In the genomic region with DNA sequence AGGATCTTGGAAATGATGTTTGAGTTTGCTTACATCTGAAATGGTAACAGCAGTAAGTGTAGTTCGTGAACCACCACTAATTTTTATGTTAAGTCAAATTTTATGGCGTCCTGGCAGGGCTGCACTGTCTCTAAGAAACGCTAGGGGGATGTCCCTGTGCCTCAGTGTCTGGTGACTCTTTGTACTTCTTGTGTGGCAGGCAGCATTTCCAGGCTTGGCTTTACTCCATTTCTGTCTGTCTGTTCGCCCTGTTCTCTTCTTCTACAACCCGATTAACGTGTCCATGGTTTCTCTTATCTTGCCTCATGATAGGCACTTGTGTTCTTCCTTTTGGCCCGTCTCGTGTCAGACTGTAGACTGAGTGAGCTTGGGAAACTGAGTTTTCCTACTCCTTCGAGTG, we compare ENCODE assay signal across 9 mouse cellular contexts. TPM values are rescaled to one million over a fixed set of nuclear protein-coding genes. Genes with fewer than 3 reads are reported as not detected.
DNase-seq lines count a peak whose midpoint lies in the region; ATAC-seq and TF ChIP-seq lines count a peak whose summit lies in the region.
"Had no signal": no experiment of that assay in that cellular context is flagged by ENCODE, and none has a peak within 500 bp of the region (broad histone marks: within the 10 kb centered on the region; RNA-seq: fewer than 3 reads in every experiment).

No protein-coding gene starts in this region.

- H3K9me3 ChIP-seq in kidney, postnatal 0 days (replicated peaks; ENCODE audit: low read length), result no peaks in the 10 kb centered on the region
- no peaks in the 10 kb centered on the region; the same call in 1 of the 2 replicates for H3K9me3 ChIP-seq in kidney, embryonic 14.5 days (ENCODE audit: control insufficient read depth, low read length)
- no peaks in the 10 kb centered on the region for H3K9me3 ChIP-seq in ES-E14 (ENCODE audit: control insufficient read depth, insufficient read depth, low read depth, low read length)
- no peaks in the 10 kb centered on the region for H3K9me3 ChIP-seq in limb, embryonic 10.5 days (replicated peaks)
- H3K9me3 ChIP-seq: limb, embryonic 12.5 days had no signal

- H3K4me1 ChIP-seq in kidney, postnatal 0 days (replicated peaks; ENCODE audit: insufficient read depth, low read length), result no peaks in the 10 kb centered on the region
- 0 out of 2 replicates have a peak, but pooled peaks cover 14% of the 10 kb centered on the region for H3K4me1 ChIP-seq in kidney, embryonic 14.5 days (ENCODE audit: control insufficient read depth, insufficient read depth, low read length)
- peaks cover 0 to 2% of the 10 kb centered on the region in 2 experiments; a peak in 1 of 4 replicates for H3K4me1 ChIP-seq in ES-E14 (ENCODE audit: control insufficient read depth in 2 of 2, insufficient read depth in 2 of 2, low read length in 2 of 2, poor library complexity in 1 of 2)
- peaks cover 10% of the 10 kb centered on the region for H3K4me1 ChIP-seq in limb, embryonic 10.5 days

- H3K36me3 ChIP-seq in kidney, postnatal 0 days (ENCODE audit: insufficient read depth, low read length), result no peaks in the 10 kb centered on the region
- H3K36me3 ChIP-seq in kidney, embryonic 14.5 days (ENCODE audit: control insufficient read depth, insufficient read depth, low read length), result no peaks in the 10 kb centered on the region; the same call in 1 of the 2 replicates
- H3K36me3 ChIP-seq in ES-E14 (ENCODE audit: control insufficient read depth, insufficient read depth, low read length, poor library complexity, severe bottlenecking), result no peaks in the 10 kb centered on the region
- H3K36me3 ChIP-seq in limb, embryonic 10.5 days, result peaks cover 14% of the 10 kb centered on the region; the same call in 1 of the 2 replicates

- no peak for ATAC-seq in kidney, postnatal 0 days (replicated peaks; ENCODE audit: low FRiP score, low read depth)
- no peak for ATAC-seq in kidney, embryonic 14.5 days (ENCODE audit: low FRiP score, low TSS enrichment)

- no peak overlapping the region for H3K4me3 ChIP-seq in kidney, postnatal 0 days (replicated peaks; ENCODE audit: low read depth, low read length)
- no peak overlapping the region for H3K4me3 ChIP-seq in kidney, embryonic 14.5 days (ENCODE audit: low read length)
- H3K4me3 ChIP-seq in ES-E14 (ENCODE audit: insufficient read depth in 1 of 2, low read depth in 1 of 2, low read length in 2 of 2, poor library complexity in 1 of 2, severe bottlenecking in 1 of 2), result no peak overlapping the region
- H3K4me3 ChIP-seq in limb, embryonic 10.5 days, result no peak overlapping the region
- H3K4me3 ChIP-seq: limb, embryonic 12.5 days had no signal

- H3K27me3 ChIP-seq in kidney, postnatal 0 days (ENCODE audit: insufficient read depth, low read length), result no peaks in the 10 kb centered on the region
- no peaks in the 10 kb centered on the region for H3K27me3 ChIP-seq in kidney, embryonic 14.5 days (ENCODE audit: control insufficient read depth, insufficient read depth, low read length)
- H3K27me3 ChIP-seq in limb, embryonic 10.5 days (ENCODE audit: low read depth, poor library complexity, severe bottlenecking), result no peaks in the 10 kb centered on the region
- H3K27me3 ChIP-seq: limb, embryonic 12.5 days had no signal

- H3K4me2 ChIP-seq in kidney, postnatal 0 days (ENCODE audit: low read length), result no peak overlapping the region
- H3K4me2 ChIP-seq in kidney, embryonic 14.5 days (replicated peaks; ENCODE audit: low read depth, low read length), result no peak overlapping the region
- H3K4me2 ChIP-seq: limb, embryonic 12.5 days had no signal

- in situ Hi-C loops in ES-E14 (cut with MboI; ENCODE audit: low sequenced_read_pairs in 2 of 2, unreplicated experiment in 2 of 2), result no loop called here

- no peak overlapping the region for H3K27ac ChIP-seq in kidney, postnatal 0 days
- no peak overlapping the region for H3K27ac ChIP-seq in kidney, embryonic 14.5 days (ENCODE audit: low read depth, low read length)
- no peak overlapping the region for H3K27ac ChIP-seq in ES-E14 (ENCODE audit: insufficient read depth, low read depth, low read length, poor library complexity, severe bottlenecking)
- no peak overlapping the region for H3K27ac ChIP-seq in limb, embryonic 10.5 days
- H3K27ac ChIP-seq: limb, embryonic 12.5 days had no signal

- WGBS in kidney, postnatal 0 days, result 61% methylated on average over 9 of the region's 9 CpGs
- WGBS in kidney, embryonic 14.5 days, result 58% methylated on average over 9 of the region's 9 CpGs
- 69% methylated on average over 9 of the region's 9 CpGs for WGBS in limb, embryonic 10.5 days

- H3K9ac ChIP-seq in kidney, postnatal 0 days (ENCODE audit: low read depth, low read length), result no peak overlapping the region
- H3K9ac ChIP-seq in kidney, embryonic 14.5 days (ENCODE audit: low read depth, low read length), result no peak overlapping the region
- H3K9ac ChIP-seq in ES-E14 (ENCODE audit: insufficient read depth, low read depth, low read length, poor library complexity, severe bottlenecking), result no peak overlapping the region
- H3K9ac ChIP-seq: limb, embryonic 12.5 days had no signal

- peak; percentile 56 for TF ChIP-seq CTCF in kidney, postnatal 0 days (IDR thresholded peaks at IDR 0.05; ENCODE audit: low read depth)

- peak; percentile 63 for DNase-seq in kidney, postnatal 0 days (ENCODE audit: low spot score)
- peak; percentile 24 for DNase-seq in ES-E14 (ENCODE audit: low read depth, low spot score)
- peak; percentile 55 for DNase-seq in brain, adult 2 months (ENCODE audit: low read depth, low spot score)
- DNase-seq in lung, postnatal 10 days, result peak; percentile 40
- DNase-seq in spleen, adult 18-20 months, result no peak
- no peak for DNase-seq in limb, embryonic 10.5 days (ENCODE audit: low spot score)
- DNase-seq in right cerebral cortex, adult 2 months (ENCODE audit: low spot score in 2 of 2), result no peak

TF ChIP-seq in ES-E14, 5 proteins besides CTCF, POLR2A, EP300 and RAD21:
- TF ChIP-seq ZC3H11A (IDR thresholded peaks at IDR 0.05; ENCODE audit: borderline replicate concordance, low read depth, low read length) (no peak), HCFC1 (IDR thresholded peaks at IDR 0.05; ENCODE audit: borderline replicate concordance, insufficient read depth, low read length) (no peak), ZNF384 (IDR thresholded peaks at IDR 0.05; ENCODE audit: low read depth, low read length) (no peak), CHD2 (IDR thresholded peaks at IDR 0.05; ENCODE audit: low read depth, low read length) (no peak), MAFK (IDR thresholded peaks at IDR 0.05; ENCODE audit: insufficient read depth, low read depth, low read length) (no peak)

RNA-seq across cellular contexts. Expression of gene Selenoi, which starts 11.4 kb away (rescaled TPM):
- 9.2 and 9.7 TPM in 2 replicates for polyA plus RNA-seq in kidney, postnatal 0 days (2015; fragmentation: Nextera tagmentation; extraction: Ambion mirVana)
- polyA plus RNA-seq in kidney, embryonic 14.5 days (2014; fragmentation: Nextera tagmentation; extraction: Ambion mirVana), result 16.9 and 19.1 TPM in 2 replicates
- 104 and 110 TPM in 2 replicates for total RNA-seq in ES-E14 (2012; rRNA removed)
- polyA plus RNA-seq in limb, embryonic 10.5 days (2016; fragmentation: Nextera tagmentation; extraction: Ambion mirVana), result 19.4 TPM in 2 replicates

RNA-seq across cellular contexts. Expression of gene Drc1, which starts 37.4 kb away (rescaled TPM):
- polyA plus RNA-seq in kidney, postnatal 0 days (2015; fragmentation: Nextera tagmentation; extraction: Ambion mirVana), result 0.29 and 0.33 TPM in 2 replicates
- polyA plus RNA-seq in kidney, embryonic 14.5 days (2014; fragmentation: Nextera tagmentation; extraction: Ambion mirVana), result 0.23 and 0.24 TPM in 2 replicates
- 0.54 and 0.74 TPM in 2 replicates for total RNA-seq in ES-E14 (2012; rRNA removed)
- 0.28 TPM in 1 of 2 replicates, not detected in the other for polyA plus RNA-seq in limb, embryonic 10.5 days (2016; fragmentation: Nextera tagmentation; extraction: Ambion mirVana)

RNA-seq across cellular contexts. Expression of gene Adgrf3, which starts 38.2 kb away (rescaled TPM):
- 0.04 and 0.14 TPM in 2 replicates for polyA plus RNA-seq in kidney, postnatal 0 days (2015; fragmentation: Nextera tagmentation; extraction: Ambion mirVana)
- polyA plus RNA-seq in kidney, embryonic 14.5 days (2014; fragmentation: Nextera tagmentation; extraction: Ambion mirVana), result 0.28 TPM in 1 of 2 replicates, not detected in the other
- 0.58 and 0.71 TPM in 2 replicates for total RNA-seq in ES-E14 (2012; rRNA removed)
- not detected in 2 replicates for polyA plus RNA-seq in limb, embryonic 10.5 days (2016; fragmentation: Nextera tagmentation; extraction: Ambion mirVana)
- polyA plus RNA-seq: limb, embryonic 12.5 days had no signal

Comparison
In these comparisons a context has a peak if more than half of its experiments do, and no peak if none do; other contexts are left out.
1. DNase-seq: peak in kidney, postnatal 0 days (single experiment), ES-E14 (single experiment), brain, adult 2 months (single experiment) and lung, postnatal 10 days (single experiment); none in spleen, adult 18-20 months (0 of 2), limb, embryonic 10.5 days (single experiment) and right cerebral cortex, adult 2 months (0 of 2).